Mouse (Mus musculus) hindlimb bud, embryonic 11.5 days (tissue): ENCODE data around the gene Creb1.
"Not testable (repeated sequence)": the region's sequence is repeated elsewhere in the genome, so short reads cannot be mapped to it uniquely, and the experiment has no call there.

Source experiments
- DNase-seq: peaks from one replicate; pipeline ENCODE4 v3.0.0-alpha.2; 2012; ENCODE audit warnings: low read depth, low spot score; ENCODE audit errors: extremely low spot score

Gene Creb1

GRCm38 (mm10) chr1:64616881-64617714, 84.7 kb downstream of the Creb1 start, which contains the start of gene Mettl21a:
TSS of gene Mettl21a (minus strand) at chr1:64617242.
- peak; percentile 60 for DNase-seq

- DNase-seq = no peak
These were observed 85.2 kb downstream of the Creb1 start for GRCm38 (mm10) chr1:64617715-64617984.

GRCm38 (mm10) chr1:64618226-64618625, 85.8 kb downstream of the Creb1 start:
- no peak for DNase-seq

- DNase-seq = no peak
These were observed 88.7 kb downstream of the Creb1 start for GRCm38 (mm10) chr1:64621116-64621515.

- no peak for DNase-seq
These were observed 91.4 kb downstream of the Creb1 start for GRCm38 (mm10) chr1:64623558-64624435.

GRCm38 (mm10) chr1:64625214-64625613, 92.8 kb downstream of the Creb1 start:
- no peak for DNase-seq

GRCm38 (mm10) chr1:64631526-64631925, 99.1 kb downstream of the Creb1 start:
- DNase-seq = no peak

GRCm38 (mm10) chr1:64633237-64633636, 100.8 kb downstream of the Creb1 start:
- DNase-seq = no peak

GRCm38 (mm10) chr1:64635624-64636023, 103.2 kb downstream of the Creb1 start:
- no peak for DNase-seq

- DNase-seq = no peak
These were observed 106.8 kb downstream of the Creb1 start for GRCm38 (mm10) chr1:64639279-64639678.

GRCm38 (mm10) chr1:64641069-64641468, 108.6 kb downstream of the Creb1 start:
- no peak for DNase-seq

GRCm38 (mm10) chr1:64642541-64642940, 110.1 kb downstream of the Creb1 start:
- DNase-seq = not testable (repeated sequence)

GRCm38 (mm10) chr1:64644513-64644912, 112.1 kb downstream of the Creb1 start:
- DNase-seq = no peak

GRCm38 (mm10) chr1:64649362-64650124, 117.1 kb downstream of the Creb1 start:
- DNase-seq = no peak

GRCm38 (mm10) chr1:64653701-64654100, 121.3 kb downstream of the Creb1 start:
- no peak for DNase-seq
